Mouse (Mus musculus): Measurements from ENCODE around the gene Sgcd. TPM values are rescaled to one million over a fixed set of nuclear protein-coding genes. Genes with fewer than 3 reads are reported as not detected.

Sgcd gene
- total and polyA plus RNA-seq, 3 experiments, result 0.38 to 2.4 (median 0.43) TPM

DNA sequence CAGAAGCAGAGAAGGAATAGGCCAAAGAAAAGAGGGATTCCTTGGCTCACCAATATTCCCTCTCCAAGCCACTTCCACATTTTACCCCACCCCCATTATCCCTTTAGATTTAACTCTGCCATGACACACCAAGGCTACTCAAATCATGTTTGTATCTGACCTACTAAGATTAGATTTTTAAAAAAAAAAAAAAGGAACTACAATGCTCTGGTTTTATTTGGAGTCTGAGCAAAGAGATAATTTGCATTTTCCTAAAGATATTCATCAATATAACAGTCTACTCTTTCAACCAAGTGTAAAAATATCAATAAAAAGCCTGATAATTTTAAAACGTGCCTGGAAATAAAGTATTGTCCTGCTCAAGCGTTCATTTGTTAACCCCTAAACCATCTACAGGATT lies 543.1 kb downstream of the Sgcd start:
- Histone ChIP-seq H3K36me3 (replicated peaks in 1 of 2; ENCODE audit: control insufficient read depth in 1 of 2, insufficient read depth in 1 of 2, low read length in 1 of 2) (no peaks in the 10 kb centered on the region), H3K4me2 (ENCODE audit: insufficient read depth, low read depth, poor library complexity, severe bottlenecking) (no peak overlapping the region), H3K27me3 (replicated peaks) (no peaks in the 10 kb centered on the region), H3K79me2 (replicated peaks; ENCODE audit: control insufficient read depth, extremely low read depth, insufficient read depth, poor library complexity, severe bottlenecking) (no peaks in the 10 kb centered on the region), H3K4me3 (replicated peaks in 1 of 3; ENCODE audit: low read depth in 2 of 3, low read length in 2 of 3, poor library complexity in 1 of 3) (no peak overlapping the region), H3K9me3 (replicated peaks; ENCODE audit: low read length) (no peaks in the 10 kb centered on the region), H3K4me1 (ENCODE audit: control insufficient read depth in 1 of 2, insufficient read depth in 2 of 2) (0 out of 4 replicates have a peak, but pooled peaks cover 0 to 4% of the 10 kb centered on the region in 2 experiments), H3K9ac (ENCODE audit: insufficient read depth, low read depth) (no peak overlapping the region), H3K27ac (ENCODE audit: insufficient read depth, low read depth) (no peak overlapping the region)
- TF ChIP-seq CHD1 (IDR thresholded peaks at IDR 0.05; ENCODE audit: low read depth, low read length), result no peak
- no peak for DNase-seq (ENCODE audit: extremely low read depth)
- in situ Hi-C loops (cut with MboI; ENCODE audit: low pct_ligation_motif_present, low pct_unique_long_range_greater_than_20kb, low sequenced_read_pairs) (no loop called here), dilution Hi-C loops (cut with MboI; ENCODE audit: extremely low pct_ligation_motif_present, extremely low pct_unique_long_range_greater_than_20kb, low sequenced_read_pairs) (no loop called here)

DNA sequence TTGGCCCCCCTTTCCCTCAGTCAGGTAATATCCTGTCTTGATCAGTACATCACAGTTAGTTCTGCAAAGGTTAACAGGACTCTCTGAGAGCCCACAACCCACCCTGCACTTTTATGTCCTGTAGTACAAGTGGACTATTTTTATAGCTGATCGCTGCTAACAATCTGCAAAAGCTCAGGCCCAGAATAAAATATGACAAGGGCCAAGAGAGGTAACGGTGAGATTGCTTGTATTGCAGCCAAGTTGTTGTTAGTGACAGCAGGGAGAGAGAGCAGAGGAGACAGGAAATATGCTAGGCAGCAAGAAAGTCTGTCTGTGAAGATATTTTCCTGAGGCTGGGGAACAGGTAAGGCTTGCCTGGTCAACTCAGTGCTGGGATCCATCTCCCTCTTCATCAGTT lies 546.5 kb downstream of the Sgcd start:
- Histone ChIP-seq H3K79me2 (replicated peaks; ENCODE audit: control insufficient read depth, extremely low read depth, insufficient read depth, poor library complexity, severe bottlenecking) (no peaks in the 10 kb centered on the region), H3K4me2 (ENCODE audit: insufficient read depth, low read depth, poor library complexity, severe bottlenecking) (no peak overlapping the region), H3K9ac (ENCODE audit: insufficient read depth, low read depth) (no peak overlapping the region), H3K27me3 (replicated peaks) (no peaks in the 10 kb centered on the region), H3K36me3 (replicated peaks in 1 of 2; ENCODE audit: control insufficient read depth in 1 of 2, insufficient read depth in 1 of 2, low read length in 1 of 2) (no peaks in the 10 kb centered on the region), H3K27ac (ENCODE audit: insufficient read depth, low read depth) (no peak overlapping the region), H3K4me3 (replicated peaks in 1 of 3; ENCODE audit: low read depth in 2 of 3, low read length in 2 of 3, poor library complexity in 1 of 3) (no peak overlapping the region), H3K9me3 (replicated peaks; ENCODE audit: low read length) (no peaks in the 10 kb centered on the region), H3K4me1 (ENCODE audit: control insufficient read depth in 1 of 2, insufficient read depth in 2 of 2) (0 out of 4 replicates have a peak, but pooled peaks cover 0 to 4% of the 10 kb centered on the region in 2 experiments)
- TF ChIP-seq NRF1 (IDR thresholded peaks at IDR 0.05; ENCODE audit: low read depth, low read length) (no peak), GABPA (IDR thresholded peaks at IDR 0.05; ENCODE audit: insufficient replicate concordance, low read depth, low read length) (no peak), SIN3A (IDR thresholded peaks at IDR 0.05; ENCODE audit: low read length) (no peak), NELFE (IDR thresholded peaks at IDR 0.05; ENCODE audit: low read depth, low read length) (no peak), IRF4 (IDR thresholded peaks at IDR 0.05; ENCODE audit: low read depth, low read length) (no peak), TCF12 (IDR thresholded peaks at IDR 0.05; ENCODE audit: low read depth, low read length) (no peak), BHLHE40 (IDR thresholded peaks at IDR 0.05; ENCODE audit: low read depth, low read length) (no peak), ELF1 (IDR thresholded peaks at IDR 0.05; ENCODE audit: low read depth, low read length) (no peak), KAT2A (IDR thresholded peaks at IDR 0.05; ENCODE audit: insufficient replicate concordance, low read length) (no peak), E2F4 (IDR thresholded peaks at IDR 0.05; ENCODE audit: insufficient replicate concordance, low read depth, low read length) (no peak), TBP (conservative IDR thresholded peaks at IDR 0.05; ENCODE audit: low read depth, low read length) (no peak), MEF2A (IDR thresholded peaks at IDR 0.05; ENCODE audit: borderline replicate concordance, low read depth, low read length) (no peak), ZC3H11A (IDR thresholded peaks at IDR 0.05; ENCODE audit: low read depth, low read length) (no peak), HCFC1 (IDR thresholded peaks at IDR 0.05; ENCODE audit: low read depth, low read length) (no peak), MXI1 (IDR thresholded peaks at IDR 0.05; ENCODE audit: low read depth, low read length) (no peak), POLR2A (IDR thresholded peaks at IDR 0.05; ENCODE audit: low read depth, low read length) (no peak), CHD2 (IDR thresholded peaks at IDR 0.05; ENCODE audit: low read length) (no peak), USF2 (conservative IDR thresholded peaks at IDR 0.05; ENCODE audit: low read depth, low read length) (no peak), RCOR1 (conservative IDR thresholded peaks at IDR 0.05; ENCODE audit: low read depth, low read length) (no peak)
- in situ Hi-C loops (cut with MboI; ENCODE audit: low pct_ligation_motif_present, low pct_unique_long_range_greater_than_20kb, low sequenced_read_pairs) (no loop called here), dilution Hi-C loops (cut with MboI; ENCODE audit: extremely low pct_ligation_motif_present, extremely low pct_unique_long_range_greater_than_20kb, low sequenced_read_pairs) (no loop called here)
- DNase-seq (ENCODE audit: extremely low read depth), result no peak
